Mouse (Mus musculus): Measurements from ENCODE around the gene Tapbpl. TPM values are rescaled to one million over a fixed set of nuclear protein-coding genes. Genes with fewer than 3 reads are reported as not detected.
"Not testable (repeated sequence)": the region's sequence is repeated elsewhere in the genome, so short reads cannot be mapped to it uniquely, and the experiment has no call there.

The Tapbpl gene
- polyA plus RNA-seq (2012; rRNA removed), result 6.4 and 6.7 TPM in 2 replicates

GRCm38 (mm10) chr6:125231117-125232044, at the start of gene Tapbpl:
TSS of gene Tapbpl (minus strand) at chr6:125231860.
- TF ChIP-seq POLR2A (IDR thresholded peaks at IDR 0.05; ENCODE audit: extremely low read depth, insufficient read depth, low read length), result peak; percentile 39; the same call in 1 of the 2 replicates
- no peak for TF ChIP-seq CTCF (IDR thresholded peaks at IDR 0.05; ENCODE audit: extremely low read depth, insufficient read depth, low read length)
- H3K27ac ChIP-seq (ENCODE audit: insufficient read depth, low read length), result peak within 1 kb of the TSS; percentile 44
- no peaks in the 10 kb centered on the region for H3K4me1 ChIP-seq (ENCODE audit: control insufficient read depth, insufficient read depth, low read length)
- H3K4me3 ChIP-seq (ENCODE audit: insufficient read depth, low read length), result peak within 1 kb of the TSS; percentile 57

- Histone ChIP-seq H3K4me3 (ENCODE audit: insufficient read depth, low read length) (no peak overlapping the region), H3K27ac (ENCODE audit: insufficient read depth, low read length) (no peak overlapping the region), H3K4me1 (ENCODE audit: control insufficient read depth, insufficient read depth, low read length) (no peaks in the 10 kb centered on the region)
- TF ChIP-seq CTCF (IDR thresholded peaks at IDR 0.05; ENCODE audit: extremely low read depth, insufficient read depth, low read length) (no peak), POLR2A (IDR thresholded peaks at IDR 0.05; ENCODE audit: extremely low read depth, insufficient read depth, low read length) (no peak)
These were observed 48.1 kb upstream of the Tapbpl start for GRCm38 (mm10) chr6:125279729-125280128.

DNA sequence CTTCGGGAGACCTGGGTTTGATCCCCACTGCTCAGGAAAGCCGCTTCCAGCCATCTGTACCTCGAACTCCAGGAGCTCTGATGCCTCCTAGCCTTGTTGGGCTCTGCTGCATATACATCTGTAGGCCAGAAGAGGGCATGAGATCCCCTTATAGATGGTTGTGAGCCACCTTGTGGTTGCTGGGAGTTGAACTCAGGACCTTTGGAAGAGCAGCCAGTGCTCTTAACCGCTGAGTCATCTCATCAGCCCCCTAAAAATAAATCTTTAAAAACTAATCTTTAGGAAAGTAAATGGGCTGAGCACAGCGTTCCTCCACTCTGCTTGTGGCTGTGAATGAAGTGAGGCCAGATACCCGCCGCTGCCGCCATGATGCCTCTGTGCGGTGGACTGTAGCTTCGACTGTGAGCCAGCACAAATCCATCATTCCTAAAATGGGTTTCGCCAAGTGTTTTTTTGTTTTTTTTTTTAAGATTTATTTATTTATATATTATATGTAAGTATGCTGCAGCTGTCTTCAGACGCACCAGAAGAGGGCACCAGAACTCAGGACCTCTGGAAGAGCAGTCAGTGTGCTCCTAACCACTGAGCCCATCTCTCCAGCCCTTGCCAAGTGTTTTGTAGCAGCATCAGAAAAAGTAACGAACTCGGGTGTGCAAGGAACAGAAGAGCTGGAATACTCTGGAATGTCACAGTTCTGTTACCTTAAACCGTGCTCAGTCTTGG, 43.3 kb upstream of the Tapbpl start:
- no peak overlapping the region for H3K4me3 ChIP-seq (ENCODE audit: insufficient read depth, low read length)
- no peak overlapping the region for H3K27ac ChIP-seq (ENCODE audit: insufficient read depth, low read length)
- TF ChIP-seq POLR2A (IDR thresholded peaks at IDR 0.05; ENCODE audit: extremely low read depth, insufficient read depth, low read length) (no peak), CTCF (IDR thresholded peaks at IDR 0.05; ENCODE audit: extremely low read depth, insufficient read depth, low read length) (peak; percentile 55)
- H3K4me1 ChIP-seq (ENCODE audit: control insufficient read depth, insufficient read depth, low read length), result no peaks in the 10 kb centered on the region

DNA sequence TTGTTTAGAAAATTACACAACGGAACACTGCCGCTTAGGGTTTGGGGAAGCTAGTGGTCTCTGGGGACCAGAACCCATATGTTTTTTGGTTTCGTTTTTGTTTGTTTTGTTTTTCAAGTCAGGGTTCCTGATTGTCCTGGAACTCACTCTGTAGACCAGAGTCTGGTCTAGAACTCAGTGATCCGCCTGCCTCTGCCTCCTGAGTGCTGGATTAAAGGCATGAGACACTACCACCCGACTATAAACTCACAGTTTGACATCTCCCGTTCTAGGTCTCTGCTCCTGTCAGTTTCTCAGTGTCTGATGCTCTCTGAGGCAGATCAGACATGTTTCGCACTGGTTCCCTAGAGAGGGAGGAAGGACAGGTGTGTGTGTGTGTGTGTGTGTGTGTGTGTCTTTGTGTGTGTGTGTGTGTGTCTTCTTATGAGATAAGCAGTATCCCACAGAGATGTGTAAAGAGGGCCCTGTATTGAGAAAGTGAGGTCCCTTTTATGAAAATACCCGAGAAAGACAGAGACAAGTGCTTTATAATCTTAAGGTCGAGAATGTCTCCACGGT, 40.6 kb upstream of the Tapbpl start:
- Histone ChIP-seq H3K4me1 (ENCODE audit: control insufficient read depth, insufficient read depth, low read length) (no peaks in the 10 kb centered on the region), H3K4me3 (ENCODE audit: insufficient read depth, low read length) (no peak overlapping the region), H3K27ac (ENCODE audit: insufficient read depth, low read length) (no peak overlapping the region)
- no peak for TF ChIP-seq CTCF (IDR thresholded peaks at IDR 0.05; ENCODE audit: extremely low read depth, insufficient read depth, low read length)
- TF ChIP-seq POLR2A (IDR thresholded peaks at IDR 0.05; ENCODE audit: extremely low read depth, insufficient read depth, low read length), result no peak

- H3K4me3 ChIP-seq (ENCODE audit: insufficient read depth, low read length), result no peak overlapping the region; the same call in 1 of the 2 replicates
- no peak overlapping the region for H3K27ac ChIP-seq (ENCODE audit: insufficient read depth, low read length)
- no peak for TF ChIP-seq POLR2A (IDR thresholded peaks at IDR 0.05; ENCODE audit: extremely low read depth, insufficient read depth, low read length)
- peak; percentile 95 for TF ChIP-seq CTCF (IDR thresholded peaks at IDR 0.05; ENCODE audit: extremely low read depth, insufficient read depth, low read length)
- no peaks in the 10 kb centered on the region for H3K4me1 ChIP-seq (ENCODE audit: control insufficient read depth, insufficient read depth, low read length)
These were observed 40.0 kb upstream of the Tapbpl start for GRCm38 (mm10) chr6:125271455-125272227.

DNA sequence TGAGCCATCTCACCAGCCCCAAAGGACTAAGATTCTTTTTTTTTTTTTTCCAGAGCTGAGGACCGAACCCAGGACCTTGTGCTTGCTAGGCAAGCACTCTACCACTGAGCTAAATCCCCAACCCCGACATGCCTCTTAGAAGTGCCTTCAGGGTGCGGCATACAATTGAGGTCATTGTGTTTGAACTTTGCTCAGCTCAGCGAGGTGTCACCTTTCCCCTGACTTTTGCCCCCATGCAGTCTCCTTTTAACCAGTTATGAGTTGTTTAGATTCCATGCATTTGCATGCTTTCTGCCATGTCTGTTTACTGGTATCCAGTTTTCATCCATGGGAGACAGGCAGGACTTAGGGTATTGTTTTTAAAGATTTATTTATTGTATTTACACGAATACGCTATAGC, 37.1 kb upstream of the Tapbpl start:
- no peak overlapping the region for H3K4me3 ChIP-seq (ENCODE audit: insufficient read depth, low read length)
- H3K4me1 ChIP-seq (ENCODE audit: control insufficient read depth, insufficient read depth, low read length), result no peaks in the 10 kb centered on the region
- TF ChIP-seq POLR2A (IDR thresholded peaks at IDR 0.05; ENCODE audit: extremely low read depth, insufficient read depth, low read length) (no peak), CTCF (IDR thresholded peaks at IDR 0.05; ENCODE audit: extremely low read depth, insufficient read depth, low read length) (no peak)
- no peak overlapping the region for H3K27ac ChIP-seq (ENCODE audit: insufficient read depth, low read length)

DNA sequence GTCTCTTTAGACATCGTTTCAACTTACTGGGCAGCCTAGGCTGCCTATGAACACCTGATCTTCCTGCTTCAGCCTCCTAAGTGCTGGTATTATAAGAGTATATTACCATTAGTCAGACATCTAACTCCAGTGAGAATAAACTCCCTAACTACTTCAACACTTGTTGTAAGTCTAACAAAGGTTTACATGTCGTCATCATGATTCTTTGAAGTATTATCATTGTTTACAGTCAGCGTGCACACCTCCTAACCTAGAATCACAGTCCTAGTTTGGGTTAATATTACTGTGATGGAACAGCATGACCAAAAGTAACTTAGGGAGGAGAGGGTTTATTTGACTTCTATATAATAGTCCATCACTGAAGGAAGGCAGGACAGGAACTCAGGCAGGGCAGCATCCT, 35.8 kb upstream of the Tapbpl start:
- Histone ChIP-seq H3K4me3 (ENCODE audit: insufficient read depth, low read length) (no peak overlapping the region), H3K4me1 (ENCODE audit: control insufficient read depth, insufficient read depth, low read length) (no peaks in the 10 kb centered on the region)
- TF ChIP-seq POLR2A (IDR thresholded peaks at IDR 0.05; ENCODE audit: extremely low read depth, insufficient read depth, low read length) (no peak), CTCF (IDR thresholded peaks at IDR 0.05; ENCODE audit: extremely low read depth, insufficient read depth, low read length) (no peak)

GRCm38 (mm10) chr6:125266600-125266999, 34.9 kb upstream of the Tapbpl start:
- not testable (repeated sequence) for H3K27ac ChIP-seq (ENCODE audit: insufficient read depth, low read length)

More for the DNA sequence above, 35.8 kb upstream of the Tapbpl start:
- no peak overlapping the region for H3K27ac ChIP-seq (ENCODE audit: insufficient read depth, low read length)

GRCm38 (mm10) chr6:125266091-125266490, 34.4 kb upstream of the Tapbpl start:
- Histone ChIP-seq H3K27ac (ENCODE audit: insufficient read depth, low read length) (no peak overlapping the region), H3K4me1 (ENCODE audit: control insufficient read depth, insufficient read depth, low read length) (no peaks in the 10 kb centered on the region), H3K4me3 (ENCODE audit: insufficient read depth, low read length) (no peak overlapping the region)
- TF ChIP-seq POLR2A (IDR thresholded peaks at IDR 0.05; ENCODE audit: extremely low read depth, insufficient read depth, low read length) (no peak), CTCF (IDR thresholded peaks at IDR 0.05; ENCODE audit: extremely low read depth, insufficient read depth, low read length) (no peak)

More at GRCm38 (mm10) chr6:125266600-125266999, 34.9 kb upstream of the Tapbpl start:
- H3K4me1 ChIP-seq (ENCODE audit: control insufficient read depth, insufficient read depth, low read length); H3K4me3 ChIP-seq (ENCODE audit: insufficient read depth, low read length): not testable (repeated sequence)

Measured in cortical plate, adult 2 months (tissue).